In the genomic region with DNA sequence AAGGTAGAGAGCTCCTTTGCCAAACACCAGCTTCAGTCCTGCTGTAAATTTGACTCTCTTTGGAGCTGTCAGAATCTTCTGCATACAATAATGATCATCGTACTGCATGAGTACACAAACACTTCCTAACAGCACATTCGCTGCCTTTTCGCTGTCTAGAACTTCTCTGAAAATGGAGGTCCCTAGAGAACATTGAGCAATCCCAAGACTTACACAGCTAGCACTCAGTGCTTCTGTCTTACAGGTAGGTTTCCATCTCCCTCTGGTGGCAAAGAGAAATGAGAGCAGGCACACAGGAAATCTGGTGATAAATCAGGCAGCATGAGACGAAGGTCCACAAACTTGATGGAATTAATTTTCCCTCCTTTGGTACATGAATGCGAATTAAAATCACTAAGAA, we compare ENCODE assay signal across 10 mouse cellular contexts.
DNase-seq lines count a peak whose midpoint lies in the region; ATAC-seq and TF ChIP-seq lines count a peak whose summit lies in the region.
"Had no signal": no experiment of that assay in that cellular context is flagged by ENCODE, and none has a peak within 500 bp of the region (broad histone marks: within the 10 kb centered on the region; RNA-seq: fewer than 3 reads in every experiment).

No protein-coding gene starts in this region.

- H3K4me2 ChIP-seq in forebrain, embryonic 11.5 days (ENCODE audit: low read depth, low read length, severe bottlenecking): no peak overlapping the region
- H3K4me2 ChIP-seq in hindbrain, embryonic 13.5 days: no peak overlapping the region
- H3K4me2 ChIP-seq in limb, embryonic 14.5 days (replicated peaks; ENCODE audit: low read depth, low read length, severe bottlenecking): no peak overlapping the region
- H3K4me2 ChIP-seq: heart, embryonic 15.5 days had no signal

- no peak for TF ChIP-seq POLR2A in limb, embryonic 14.5 days (IDR thresholded peaks at IDR 0.05; ENCODE audit: borderline replicate concordance, extremely low read depth, insufficient read depth, insufficient read length)

- no peaks in the 10 kb centered on the region for H3K9me3 ChIP-seq in forebrain, embryonic 11.5 days (ENCODE audit: control insufficient read depth, low read length)
- H3K9me3 ChIP-seq in forebrain, embryonic 10.5 days: no peaks in the 10 kb centered on the region
- no peaks in the 10 kb centered on the region for H3K9me3 ChIP-seq in hindbrain, embryonic 13.5 days
- H3K9me3 ChIP-seq in limb, embryonic 14.5 days (ENCODE audit: control insufficient read depth, low read length): no peaks in the 10 kb centered on the region
- H3K9me3 ChIP-seq: heart, embryonic 15.5 days had no signal

- H3K9ac ChIP-seq in forebrain, embryonic 11.5 days (ENCODE audit: low read length): no peak overlapping the region
- no peak overlapping the region for H3K9ac ChIP-seq in hindbrain, embryonic 13.5 days
- H3K9ac ChIP-seq in limb, embryonic 14.5 days (ENCODE audit: low read depth, low read length, severe bottlenecking): no peak overlapping the region
- H3K9ac ChIP-seq: heart, embryonic 15.5 days had no signal

- WGBS in forebrain, embryonic 11.5 days: 56% methylated on average over 5 of the region's 5 CpGs
- WGBS in forebrain, embryonic 10.5 days: 56% methylated on average over 5 of the region's 5 CpGs
- WGBS in hindbrain, embryonic 13.5 days: 37% methylated on average over 5 of the region's 5 CpGs
- WGBS in limb, embryonic 14.5 days: 44% methylated on average over 5 of the region's 5 CpGs

- no peaks in the 10 kb centered on the region for H3K36me3 ChIP-seq in forebrain, embryonic 11.5 days (ENCODE audit: control insufficient read depth, insufficient read depth, low read length)
- H3K36me3 ChIP-seq in forebrain, embryonic 10.5 days (replicated peaks): no peaks in the 10 kb centered on the region
- no peaks in the 10 kb centered on the region for H3K36me3 ChIP-seq in hindbrain, embryonic 13.5 days
- no peaks in the 10 kb centered on the region for H3K36me3 ChIP-seq in limb, embryonic 14.5 days (ENCODE audit: control insufficient read depth, insufficient read depth, low read length)
- H3K36me3 ChIP-seq: heart, embryonic 15.5 days had no signal

- no peaks in the 10 kb centered on the region for H3K4me1 ChIP-seq in forebrain, embryonic 11.5 days (replicated peaks; ENCODE audit: control insufficient read depth, insufficient read depth, low read length)
- no peaks in the 10 kb centered on the region for H3K4me1 ChIP-seq in forebrain, embryonic 10.5 days
- peaks cover 4% of the 10 kb centered on the region; the same call in 1 of the 2 replicates for H3K4me1 ChIP-seq in hindbrain, embryonic 13.5 days (replicated peaks)
- H3K4me1 ChIP-seq in limb, embryonic 14.5 days (ENCODE audit: control insufficient read depth, insufficient read depth, low read length): no peaks in the 10 kb centered on the region
- H3K4me1 ChIP-seq: heart, embryonic 15.5 days had no signal

- H3K4me3 ChIP-seq in forebrain, embryonic 11.5 days (ENCODE audit: low read depth, low read length): no peak overlapping the region
- no peak overlapping the region for H3K4me3 ChIP-seq in forebrain, embryonic 10.5 days
- no peak overlapping the region for H3K4me3 ChIP-seq in hindbrain, embryonic 13.5 days
- H3K4me3 ChIP-seq in limb, embryonic 14.5 days (replicated peaks; ENCODE audit: low read length): no peak overlapping the region
- H3K4me3 ChIP-seq: heart, embryonic 15.5 days had no signal

- peak; percentile 81; the same call in 1 of the 2 replicates for ATAC-seq in forebrain, embryonic 11.5 days (replicated peaks; ENCODE audit: low FRiP score)
- peak; percentile 72 for ATAC-seq in hindbrain, embryonic 13.5 days (ENCODE audit: low FRiP score)
- no peak for ATAC-seq in limb, embryonic 14.5 days (ENCODE audit: low FRiP score, low read depth)

- no peak overlapping the region for H3K27ac ChIP-seq in forebrain, embryonic 11.5 days (ENCODE audit: low read depth, low read length)
- H3K27ac ChIP-seq in forebrain, embryonic 10.5 days: no peak overlapping the region
- H3K27ac ChIP-seq in hindbrain, embryonic 13.5 days: no peak overlapping the region
- H3K27ac ChIP-seq in limb, embryonic 14.5 days (replicated peaks; ENCODE audit: low read depth, low read length): no peak overlapping the region
- H3K27ac ChIP-seq: heart, embryonic 15.5 days had no signal

- H3K27me3 ChIP-seq in forebrain, embryonic 11.5 days (ENCODE audit: control insufficient read depth, insufficient read depth, low read length): no peaks in the 10 kb centered on the region
- no peaks in the 10 kb centered on the region for H3K27me3 ChIP-seq in forebrain, embryonic 10.5 days (ENCODE audit: poor library complexity, severe bottlenecking)
- H3K27me3 ChIP-seq in hindbrain, embryonic 13.5 days: no peaks in the 10 kb centered on the region
- H3K27me3 ChIP-seq in limb, embryonic 14.5 days (ENCODE audit: control insufficient read depth, insufficient read depth, low read length): no peaks in the 10 kb centered on the region
- H3K27me3 ChIP-seq: CH12.LX; heart, embryonic 15.5 days had no signal

- DNase-seq in forebrain, embryonic 11.5 days (ENCODE audit: low spot score): no peak
- no peak for DNase-seq in forebrain, embryonic 10.5 days (ENCODE audit: extremely low spot score, low spot score)
- DNase-seq in 3T3-L1 (ENCODE audit: low read depth, low spot score): peak; percentile 37
- peak; percentile 49 to 60 for DNase-seq in cerebellum, postnatal 10 days
- peak; percentile 47 for DNase-seq in limb, embryonic 14.5 days (ENCODE audit: low spot score)
- DNase-seq in thymus, postnatal 36 days: no peak
- DNase-seq in spleen, postnatal 36 days (ENCODE audit: low spot score in 2 of 2): no peak

Comparison
In these comparisons a context has a peak if more than half of its experiments do, and no peak if none do; other contexts are left out.
1. DNase-seq: peak in 3T3-L1 (single experiment), cerebellum, postnatal 10 days (2 of 2) and limb, embryonic 14.5 days (single experiment); none in forebrain, embryonic 11.5 days (single experiment), forebrain, embryonic 10.5 days (single experiment), thymus, postnatal 36 days (0 of 2) and spleen, postnatal 36 days (0 of 2).